Mouse (Mus musculus) erythroid progenitor cell, adult 5-6 weeks (primary cell): ENCODE measurements around the gene Sh3pxd2a. TPM values are rescaled to one million over a fixed set of nuclear protein-coding genes. Genes with fewer than 3 reads are reported as not detected.

Source experiments
- ATAC-seq: replicated peaks from 2 replicates; pipeline ENCODE4 v1.8.0; 2016; ENCODE audit warnings: moderate number of reproducible peaks, mild to moderate bottlenecking, moderate TSS enrichment, inconsistent platforms; ENCODE audit not compliant: poor library complexity, low FRiP score, severe bottlenecking
- total RNA-seq, 2 experiments: library from RNA; stranded (forward) in 1 of 2; stranded (reverse) in 1 of 2; fragments of 150-400 nt in 1 of 2; fragments of 186-747, 209-891 nt in 1 of 2; gene quantifications; 2 replicates each; pipeline versions ENCODE4 v1.2.3 to v1.2.4; 2015 to 2017; ENCODE audit warnings: low replicate concordance in 2 of 2

The Sh3pxd2a gene
- total RNA-seq, 2 experiments from 2014 or later: 1.1 to 6.3 TPM

DNA sequence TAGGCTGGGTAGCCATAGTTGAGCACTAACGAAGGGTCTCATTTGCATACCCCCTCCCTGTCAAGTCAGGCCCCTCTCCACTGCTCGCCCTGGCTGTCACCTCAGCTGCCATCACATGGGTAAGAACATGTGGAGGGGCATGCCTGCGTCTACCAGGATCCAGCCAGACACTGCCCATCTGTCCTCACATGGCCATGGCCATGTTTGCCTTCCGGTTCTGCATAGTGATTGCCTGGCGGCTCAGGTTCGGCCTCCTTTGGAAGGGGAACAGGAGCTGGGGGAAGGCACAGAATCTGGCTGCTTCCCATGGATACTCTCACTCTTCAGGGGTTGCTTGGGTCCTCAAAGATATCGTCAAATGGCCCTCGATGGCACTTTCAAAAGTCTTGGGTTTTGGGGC lies 233.5 kb downstream of the Sh3pxd2a start:
- ATAC-seq: no peak

DNA sequence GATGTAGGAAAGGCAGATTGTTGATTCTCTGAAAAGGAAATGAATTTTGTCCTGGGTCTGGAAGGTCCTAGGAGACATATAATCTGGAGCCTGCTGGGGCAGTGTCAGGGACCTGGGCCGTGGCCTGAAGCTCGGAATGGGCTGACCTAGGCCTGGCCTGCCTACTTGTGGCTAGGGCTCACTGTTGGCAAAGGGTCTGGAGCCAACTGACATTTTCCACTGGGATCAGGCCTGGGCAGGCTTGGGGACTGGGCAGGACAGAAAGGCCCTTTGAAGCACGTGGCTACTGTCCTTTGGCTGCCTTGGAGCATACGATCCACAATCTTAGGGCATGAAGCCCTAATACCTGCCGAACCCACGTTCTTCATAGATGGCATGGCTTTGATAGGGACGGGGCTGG lies 234.1 kb downstream of the Sh3pxd2a start:
- ATAC-seq: no peak

DNA sequence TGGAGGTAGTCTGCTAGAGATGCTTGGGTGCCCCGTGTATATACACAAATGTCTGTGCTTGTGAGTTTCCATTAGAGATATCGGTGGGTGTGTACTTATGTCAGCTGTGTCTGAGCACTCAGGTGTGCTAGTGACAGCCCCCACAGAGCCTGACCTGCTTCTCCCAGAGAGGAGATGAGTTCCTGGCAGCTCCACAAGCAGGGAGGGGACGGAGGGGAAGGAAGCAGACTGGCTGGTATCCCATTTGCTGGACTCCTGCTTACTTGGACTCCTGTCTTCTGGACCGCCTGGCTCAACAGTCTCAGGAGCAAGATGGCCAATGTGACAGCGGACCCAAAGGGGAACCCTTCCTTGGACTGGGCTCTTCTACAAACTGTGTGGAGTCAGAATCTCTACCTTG lies 234.7 kb downstream of the Sh3pxd2a start:
- no peak for ATAC-seq

- ATAC-seq: no peak
These were observed 235.4 kb downstream of the Sh3pxd2a start for GRCm38 (mm10) chr19:47228725-47229252.

DNA sequence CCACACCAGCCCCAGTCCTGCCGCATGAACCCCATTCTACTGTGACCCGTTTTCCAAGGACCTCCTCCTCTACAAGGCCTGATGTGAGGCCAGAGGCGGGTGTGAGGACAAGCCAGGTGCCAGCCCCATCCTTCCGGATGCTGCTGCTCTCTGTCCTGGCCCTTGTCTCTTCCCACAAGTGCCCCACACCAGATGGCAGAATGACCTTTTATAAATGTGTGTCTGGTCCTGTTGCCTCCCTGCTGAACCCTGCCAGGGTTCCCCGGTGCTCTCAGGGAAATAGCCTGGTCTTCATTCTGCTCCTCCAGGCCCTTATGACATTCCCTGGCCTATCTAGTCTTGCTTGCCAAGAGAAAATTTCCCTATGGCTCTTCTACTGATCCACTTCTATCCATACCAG lies 238.4 kb downstream of the Sh3pxd2a start:
- ATAC-seq: no peak

DNA sequence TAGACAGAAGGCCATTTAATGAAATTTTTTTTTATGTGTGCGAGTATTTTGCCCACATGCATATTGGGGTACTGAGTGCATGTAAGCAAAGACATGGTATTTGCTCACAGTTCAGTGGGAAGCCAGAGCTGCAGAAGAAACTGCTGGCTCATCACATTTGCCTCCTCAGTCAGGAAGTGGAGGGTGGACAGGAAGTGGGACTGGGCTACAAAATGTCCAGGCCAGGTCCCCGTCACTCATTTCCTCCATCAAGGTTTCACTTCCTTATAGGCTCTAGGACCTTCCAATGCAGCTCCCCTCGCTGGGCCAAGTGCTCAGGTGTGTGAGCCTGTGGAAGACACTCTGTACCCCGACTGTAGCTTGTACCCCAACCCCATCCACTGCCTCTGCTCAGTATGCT lies 239.5 kb downstream of the Sh3pxd2a start:
- no peak for ATAC-seq

DNA sequence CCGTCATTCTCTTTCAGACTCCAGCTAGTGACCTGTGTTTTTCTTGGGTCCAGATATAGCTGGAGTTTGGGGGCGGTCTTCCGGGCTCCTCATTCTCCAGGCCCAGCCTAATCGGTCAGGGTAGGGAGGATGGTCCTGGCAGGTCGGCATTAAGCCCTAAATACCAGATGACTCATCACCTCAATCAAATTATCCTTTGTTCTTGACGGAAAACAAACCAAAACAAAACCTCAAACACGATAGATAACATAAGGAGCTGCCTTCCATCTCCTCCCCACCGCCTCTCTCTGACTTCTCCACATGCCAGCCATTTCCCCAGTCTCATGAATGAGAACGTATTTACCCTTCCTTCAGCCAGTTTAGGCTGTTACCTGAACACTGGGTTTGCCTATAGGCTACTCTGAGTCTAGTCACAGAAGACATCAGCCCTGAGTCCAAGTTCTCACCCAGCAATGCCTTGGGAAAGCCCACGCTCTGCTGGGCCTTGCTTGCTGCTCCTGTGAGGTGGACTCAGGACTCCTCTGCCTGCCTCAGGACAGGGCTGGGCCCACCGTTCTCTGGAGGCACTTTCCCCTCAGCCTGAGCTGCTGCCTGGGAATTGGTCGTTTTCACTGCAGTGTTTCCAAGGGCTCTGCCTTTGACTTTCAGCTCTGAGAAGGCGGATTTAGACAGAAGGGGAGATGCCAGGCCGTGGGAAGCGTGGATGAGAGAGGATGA lies 241.2 kb downstream of the Sh3pxd2a start:
- ATAC-seq: no peak

DNA sequence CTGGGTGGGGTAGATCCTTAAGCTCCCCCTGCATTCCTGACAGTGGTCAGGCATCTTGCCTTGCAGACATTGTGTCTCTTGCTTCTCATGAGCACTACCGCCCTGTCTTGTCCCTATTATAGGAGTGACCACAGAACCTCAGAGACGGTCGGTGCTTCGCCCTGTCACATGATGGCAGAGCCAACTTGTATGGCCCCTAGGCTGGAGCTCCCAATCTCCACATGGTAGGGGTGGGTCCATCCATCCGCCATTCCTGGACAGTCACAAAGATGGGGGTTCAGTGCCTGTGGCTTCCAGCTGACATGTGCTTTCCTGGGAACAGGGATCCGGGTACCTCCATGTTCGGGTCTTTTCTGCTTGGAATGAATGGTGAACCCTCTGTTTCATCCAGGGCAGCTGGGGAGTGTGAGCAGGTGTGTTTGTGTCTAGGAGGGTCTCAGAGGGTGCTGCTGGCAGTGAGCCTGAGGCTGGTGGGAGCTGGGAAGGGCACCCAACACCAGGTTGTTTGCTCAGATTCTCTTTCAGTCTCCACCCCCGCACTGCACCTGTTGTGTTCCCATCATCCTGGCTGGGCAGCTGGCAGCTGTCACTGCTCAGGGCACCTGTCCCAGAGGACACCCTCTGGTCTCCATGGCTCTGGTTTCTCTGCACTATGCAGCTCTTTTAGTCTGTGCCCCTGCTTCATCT lies 241.9 kb downstream of the Sh3pxd2a start:
- ATAC-seq: no peak

GRCm38 (mm10) chr19:47221500-47222153 lies 242.6 kb downstream of the Sh3pxd2a start:
- ATAC-seq: no peak

GRCm38 (mm10) chr19:47221006-47221405 lies 243.2 kb downstream of the Sh3pxd2a start:
- no peak for ATAC-seq

GRCm38 (mm10) chr19:47220232-47220631 lies 244.0 kb downstream of the Sh3pxd2a start:
- ATAC-seq: no peak

GRCm38 (mm10) chr19:47219622-47220021 lies 244.6 kb downstream of the Sh3pxd2a start:
- no peak for ATAC-seq

DNA sequence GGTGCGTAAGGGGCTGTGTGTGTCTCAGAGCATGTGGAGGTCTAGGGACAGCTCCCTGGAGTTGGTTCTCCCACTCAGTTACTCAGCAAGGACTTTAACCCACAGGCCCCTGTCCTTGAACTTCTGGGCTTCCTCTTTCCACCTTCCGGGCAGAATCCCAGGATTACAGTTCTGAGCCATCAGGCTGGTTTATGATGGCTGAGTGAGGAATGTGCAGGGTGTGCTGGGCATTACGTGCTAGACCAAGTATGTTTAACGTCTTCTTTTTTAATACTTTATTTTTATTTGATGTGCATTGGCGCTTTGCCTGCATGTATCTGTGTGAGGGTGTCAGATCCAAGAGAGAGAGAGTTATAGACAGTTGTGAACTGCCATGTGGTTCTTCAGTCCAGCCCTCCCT lies 247.4 kb downstream of the Sh3pxd2a start:
- no peak for ATAC-seq

GRCm38 (mm10) chr19:47213470-47213869 lies 250.7 kb downstream of the Sh3pxd2a start:
- ATAC-seq: no peak

- ATAC-seq: no peak
These were observed 251.8 kb downstream of the Sh3pxd2a start for GRCm38 (mm10) chr19:47212401-47212800.

DNA sequence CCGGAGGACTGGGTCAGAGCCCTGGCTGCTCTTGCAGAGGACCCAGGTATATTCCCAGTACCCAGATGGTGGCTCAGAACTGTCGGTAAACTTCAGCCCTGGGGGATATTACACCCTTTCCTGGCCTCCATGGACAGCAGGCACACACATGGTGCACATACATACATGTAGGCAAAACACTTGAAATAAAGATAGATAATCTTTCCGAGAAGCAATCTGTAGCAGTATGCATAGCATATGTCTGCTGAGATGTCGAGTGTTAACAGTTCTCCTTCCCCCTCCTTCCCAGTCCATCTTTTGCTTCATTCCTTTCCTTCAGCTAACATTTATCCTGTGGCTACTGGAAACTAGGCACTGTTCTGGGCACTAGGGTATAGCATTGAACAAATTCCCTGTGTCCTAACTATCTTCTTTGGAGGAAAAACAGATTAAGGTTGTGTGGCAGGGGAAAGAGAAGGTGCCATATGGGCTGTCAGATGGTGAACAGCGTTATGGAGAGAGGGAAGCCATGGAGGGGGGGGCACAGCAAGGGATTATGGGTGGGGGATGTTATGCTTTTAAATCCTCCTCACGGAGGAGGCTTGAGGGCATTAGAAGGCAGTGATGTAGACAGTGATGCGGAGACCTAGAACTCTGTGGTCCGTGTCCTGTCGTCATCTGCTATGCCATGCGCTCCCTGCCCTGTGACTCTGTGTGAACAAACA lies 252.4 kb downstream of the Sh3pxd2a start:
- ATAC-seq: no peak

- no peak for ATAC-seq
These were observed 253.8 kb downstream of the Sh3pxd2a start for GRCm38 (mm10) chr19:47210432-47210831.
